Mouse (Mus musculus) B cell, adult 62 days (primary cell): ENCODE results near the gene Slc22a19. TPM values are rescaled to one million over a fixed set of nuclear protein-coding genes. Genes with fewer than 3 reads are reported as not detected.

ENCODE experiments used
- total RNA-seq: library from RNA; stranded (reverse); gene quantifications from 4 replicates; pipeline ENCODE4 v1.2.4, GENCODE M21; 2023

The Slc22a19 gene
- total RNA-seq: not detected in 4 replicates

GRCm38 (mm10) chr19:7711148-7711547 is at the start of gene Slc22a19:
Slc22a19 (minus strand) TSS chr19:7711310.

Other genes with a start within 250 kb of the Slc22a19 start
- gene Rtn3, start 228.0 kb downstream of the Slc22a19 start, total RNA-seq: 50.9 to 53.2 TPM (median 52.4 TPM) in 4 replicates
- gene Atl3, start 217.3 kb downstream of the Slc22a19 start, total RNA-seq: 61.3 to 63.9 TPM (median 63.4 TPM) in 4 replicates
- 11.8 to 15.7 TPM (median 13.9 TPM) in 4 replicates for gene Pla2g16, start 153.9 kb downstream of the Slc22a19 start, total RNA-seq
- not detected in 4 replicates for gene Lgals12, start 104.1 kb downstream of the Slc22a19 start, total RNA-seq
- not detected in 4 replicates for gene Hrasls5, start 98.8 kb downstream of the Slc22a19 start, total RNA-seq
- not detected in 4 replicates for gene Slc22a26, start 91.4 kb upstream of the Slc22a19 start, total RNA-seq